Mouse (Mus musculus): Measurements from ENCODE around the gene Mcrip1. TPM values are rescaled to one million over a fixed set of nuclear protein-coding genes. Genes with fewer than 3 reads are reported as not detected.

Mcrip1 gene
- polyA plus RNA-seq, 1 experiment from 2014 or later = 245 TPM

DNA sequence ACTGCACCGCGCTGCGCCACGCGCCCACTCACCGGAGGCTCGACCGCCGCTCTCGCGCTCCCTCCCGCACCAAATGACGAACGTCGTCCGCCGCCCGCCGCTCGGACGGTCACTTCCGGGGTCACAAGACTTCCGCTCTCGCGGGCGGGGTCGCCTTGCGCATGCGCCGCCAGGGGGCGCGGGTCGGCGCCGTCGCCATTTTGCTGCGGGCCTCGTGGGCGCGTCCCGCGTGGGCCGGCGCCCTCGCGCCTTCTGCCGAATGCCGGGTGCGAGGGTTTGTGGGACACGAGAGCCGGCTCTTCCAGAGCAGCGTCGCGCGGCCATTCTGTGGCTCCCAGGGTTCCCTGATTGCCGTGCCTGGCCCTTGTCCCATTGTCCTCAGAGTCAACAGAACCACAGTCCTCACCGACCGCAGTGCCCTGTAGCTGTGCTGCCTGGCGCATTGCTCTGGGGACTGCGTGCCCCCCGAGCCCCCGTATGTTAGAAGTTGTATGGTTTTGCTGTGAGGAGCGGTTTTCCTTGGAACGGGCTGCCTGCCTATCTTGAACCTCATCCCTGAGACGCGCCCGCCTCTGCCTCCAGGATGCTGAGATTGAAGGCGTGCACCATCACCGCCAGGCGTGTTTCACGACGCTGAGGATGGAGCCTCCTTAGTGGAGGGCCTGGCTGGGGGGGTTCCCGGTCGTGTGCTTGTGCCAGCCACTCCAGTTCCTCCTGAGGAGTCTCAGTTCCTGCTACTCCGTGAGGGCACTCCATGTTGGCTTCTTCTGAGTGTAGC is 32.2 kb upstream of the Mcrip1 start, which contains the start of gene Arhgdia:
Arhgdia (minus strand) TSS at position 135 of the 778 bp plus-strand sequence.
- peak within 1 kb of the TSS; percentile 89 for H3K4me3 ChIP-seq (ENCODE audit: low read length)
- H3K27me3 ChIP-seq (replicated peaks; ENCODE audit: control insufficient read depth, insufficient read depth, low read length) = no peaks in the 10 kb centered on the region
- 7% methylated on average over 63 of the region's 75 CpGs for WGBS
- ATAC-seq = peak; percentile 76
- peak within 1 kb of the TSS; percentile 97 for H3K9ac ChIP-seq (ENCODE audit: low read depth, low read length)
- peak within 1 kb of the TSS; percentile 97 for H3K27ac ChIP-seq (ENCODE audit: low read depth, low read length)
- peak within 1 kb of the TSS; percentile 99 for H3K4me2 ChIP-seq (ENCODE audit: low read length)
- H3K36me3 ChIP-seq (ENCODE audit: control insufficient read depth, insufficient read depth, low read length) = peaks cover 42% of the 10 kb centered on the region
- peaks cover 21% of the 10 kb centered on the region for H3K4me1 ChIP-seq (ENCODE audit: control insufficient read depth, insufficient read depth, low read depth, low read length)
- H3K9me3 ChIP-seq (ENCODE audit: control insufficient read depth, low read length) = 0 out of 2 replicates have a peak, but pooled peaks cover 3% of the 10 kb centered on the region

DNA sequence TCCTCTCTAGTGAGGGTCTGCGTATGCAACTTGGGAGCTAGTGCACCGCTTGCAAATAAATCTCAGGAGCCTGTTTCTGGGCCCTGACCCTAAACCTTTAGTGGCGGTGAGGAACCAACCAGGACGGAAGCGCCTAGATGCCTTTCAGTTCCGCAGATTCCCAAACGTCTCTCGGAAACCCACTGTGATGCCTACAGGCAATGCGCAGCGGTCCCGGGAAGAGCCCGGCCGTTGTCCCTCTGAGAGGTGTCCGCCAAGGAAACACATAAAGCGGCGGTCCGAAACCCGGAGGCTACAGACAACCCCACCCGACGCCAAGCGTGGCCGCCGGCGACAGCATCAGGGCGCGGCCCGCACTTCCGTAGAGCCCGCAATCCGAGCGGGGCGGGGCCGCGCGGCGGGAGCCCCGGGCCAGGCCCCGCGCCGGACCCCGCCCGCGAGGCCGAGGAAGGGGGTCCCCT is 31.4 kb upstream of the Mcrip1 start:
- Histone ChIP-seq H3K27ac (ENCODE audit: low read depth, low read length) (peak overlapping the region; percentile 97), H3K27me3 (replicated peaks; ENCODE audit: control insufficient read depth, insufficient read depth, low read length) (no peaks in the 10 kb centered on the region), H3K36me3 (ENCODE audit: control insufficient read depth, insufficient read depth, low read length) (peaks cover 35% of the 10 kb centered on the region), H3K4me2 (ENCODE audit: low read length) (peak overlapping the region; percentile 99), H3K9me3 (ENCODE audit: control insufficient read depth, low read length) (0 out of 2 replicates have a peak, but pooled peaks cover 3% of the 10 kb centered on the region), H3K4me3 (ENCODE audit: low read length) (peak overlapping the region; percentile 89), H3K9ac (ENCODE audit: low read depth, low read length) (peak overlapping the region; percentile 97), H3K4me1 (ENCODE audit: control insufficient read depth, insufficient read depth, low read depth, low read length) (peaks cover 21% of the 10 kb centered on the region)
- ATAC-seq = peak; percentile 30; the same call in 1 of the 2 replicates
- WGBS = under 1% methylated on average over 33 of the region's 44 CpGs

DNA sequence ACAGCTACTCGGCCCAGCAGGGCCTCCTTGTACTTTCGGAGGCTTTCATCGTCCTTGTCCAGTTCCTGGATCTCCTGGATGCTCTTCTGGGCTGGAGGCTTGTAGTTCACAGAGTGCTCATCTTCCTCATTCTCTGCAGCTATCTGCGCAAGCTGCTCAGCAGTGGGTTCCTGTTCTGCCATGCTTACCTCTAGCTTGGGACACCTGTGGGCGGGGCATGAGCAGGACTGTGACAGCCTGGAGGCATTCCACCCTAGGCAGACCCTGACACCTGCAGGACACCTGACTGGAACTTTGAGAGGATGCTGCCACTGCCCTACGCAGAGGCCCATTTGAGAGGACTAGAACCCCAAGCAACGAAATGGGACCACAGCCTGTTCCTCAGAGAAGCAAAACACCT is 30.7 kb upstream of the Mcrip1 start:
- peak overlapping the region; percentile 89 for H3K4me3 ChIP-seq (ENCODE audit: low read length)
- no peak for ATAC-seq
- peak overlapping the region; percentile 99 for H3K4me2 ChIP-seq (ENCODE audit: low read length)

DNA sequence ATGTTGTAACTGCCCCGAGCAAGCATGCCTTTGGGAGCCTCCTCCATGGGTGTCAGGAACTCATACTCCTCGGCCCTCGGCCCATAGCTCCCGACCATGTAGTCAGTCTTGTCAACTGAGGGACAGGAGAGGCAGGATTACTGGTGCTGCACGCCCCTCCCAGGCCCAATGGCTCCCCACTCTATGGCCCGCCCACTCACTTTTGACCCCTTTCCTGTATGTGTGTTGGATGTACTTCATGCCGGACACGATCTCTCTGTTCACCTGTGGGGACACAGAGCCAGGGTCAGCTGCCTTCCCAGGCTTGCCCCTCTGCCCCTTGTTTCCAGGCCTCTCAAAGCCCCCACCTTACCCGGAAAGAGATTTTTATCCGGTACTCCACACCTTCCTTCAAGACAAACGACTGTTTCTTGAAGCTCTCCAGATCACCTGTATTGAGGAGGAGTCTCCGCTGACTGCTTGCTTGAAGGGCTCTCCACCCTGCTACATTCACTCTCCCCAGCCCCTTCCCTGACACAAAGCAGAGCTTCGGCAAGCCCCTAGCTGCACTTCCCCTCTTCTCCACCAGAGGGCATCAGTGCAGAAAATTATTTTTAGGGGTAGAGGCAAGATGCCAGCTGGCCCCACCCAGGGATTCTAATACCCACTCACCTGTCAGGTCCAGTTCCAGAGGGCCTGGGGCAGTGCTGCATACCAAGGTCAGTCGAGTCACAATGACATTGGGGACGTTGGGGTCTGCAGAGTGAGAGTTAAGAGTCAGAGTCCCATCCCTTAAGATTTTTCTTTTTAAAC is 30.0 kb upstream of the Mcrip1 start:
- peak overlapping the region; percentile 89 for H3K4me3 ChIP-seq (ENCODE audit: low read length)
- no peaks in the 10 kb centered on the region for H3K27me3 ChIP-seq (replicated peaks; ENCODE audit: control insufficient read depth, insufficient read depth, low read length)
- H3K9me3 ChIP-seq (ENCODE audit: control insufficient read depth, low read length) = 0 out of 2 replicates have a peak, but pooled peaks cover 3% of the 10 kb centered on the region
- ATAC-seq = no peak
- peak overlapping the region; percentile 97 for H3K9ac ChIP-seq (ENCODE audit: low read depth, low read length)
- peak overlapping the region; percentile 99 for H3K4me2 ChIP-seq (ENCODE audit: low read length)
- peak overlapping the region; percentile 11 for H3K27ac ChIP-seq (ENCODE audit: low read depth, low read length)
- H3K4me1 ChIP-seq (ENCODE audit: control insufficient read depth, insufficient read depth, low read depth, low read length) = peaks cover 22% of the 10 kb centered on the region
- 57% methylated on average over 15 of the region's 15 CpGs for WGBS
- H3K36me3 ChIP-seq (ENCODE audit: control insufficient read depth, insufficient read depth, low read length) = peaks cover 30% of the 10 kb centered on the region

More for the DNA sequence above, 30.7 kb upstream of the Mcrip1 start:
- H3K4me1 ChIP-seq (ENCODE audit: control insufficient read depth, insufficient read depth, low read depth, low read length) = peaks cover 21% of the 10 kb centered on the region
- 59% methylated on average over 7 of the region's 7 CpGs for WGBS
- peak overlapping the region; percentile 11 for H3K27ac ChIP-seq (ENCODE audit: low read depth, low read length)
- H3K36me3 ChIP-seq (ENCODE audit: control insufficient read depth, insufficient read depth, low read length) = peaks cover 31% of the 10 kb centered on the region
- H3K27me3 ChIP-seq (replicated peaks; ENCODE audit: control insufficient read depth, insufficient read depth, low read length) = no peaks in the 10 kb centered on the region
- 0 out of 2 replicates have a peak, but pooled peaks cover 3% of the 10 kb centered on the region for H3K9me3 ChIP-seq (ENCODE audit: control insufficient read depth, low read length)
- H3K9ac ChIP-seq (ENCODE audit: low read depth, low read length) = peak overlapping the region; percentile 97

DNA sequence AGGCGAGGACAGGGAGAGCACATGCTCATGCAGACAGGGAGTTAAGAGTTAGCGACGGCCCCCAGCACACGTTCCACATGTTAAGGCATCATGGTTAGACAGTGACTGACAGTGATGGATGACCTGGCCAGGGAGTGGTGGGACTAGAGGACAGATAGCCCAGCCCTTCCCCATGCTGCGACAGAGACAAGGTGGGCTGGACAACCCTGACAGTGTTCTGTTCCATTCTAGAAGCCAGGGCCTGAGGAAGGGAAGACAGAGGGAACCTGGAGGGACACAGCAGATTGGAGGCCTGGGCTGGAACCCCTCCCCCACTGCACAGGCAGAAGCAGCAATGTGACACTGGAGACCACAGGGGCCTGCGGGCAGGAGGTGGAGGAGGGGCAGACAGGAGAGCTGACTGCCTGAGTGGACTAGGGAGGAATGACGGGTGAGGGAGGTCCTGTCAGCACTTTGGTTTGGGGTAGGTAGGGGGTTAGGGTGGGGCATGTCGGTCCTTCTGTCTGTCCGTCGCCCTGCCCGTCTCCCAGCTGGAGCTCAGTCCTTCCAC is 29.2 kb upstream of the Mcrip1 start:
- Histone ChIP-seq H3K36me3 (ENCODE audit: control insufficient read depth, insufficient read depth, low read length) (peaks cover 27% of the 10 kb centered on the region), H3K9me3 (ENCODE audit: control insufficient read depth, low read length) (0 out of 2 replicates have a peak, but pooled peaks cover under 1% of the 10 kb centered on the region), H3K4me2 (ENCODE audit: low read length) (no peak overlapping the region), H3K9ac (ENCODE audit: low read depth, low read length) (no peak overlapping the region), H3K27me3 (replicated peaks; ENCODE audit: control insufficient read depth, insufficient read depth, low read length) (no peaks in the 10 kb centered on the region), H3K4me1 (ENCODE audit: control insufficient read depth, insufficient read depth, low read depth, low read length) (peaks cover 29% of the 10 kb centered on the region), H3K4me3 (ENCODE audit: low read length) (no peak overlapping the region), H3K27ac (ENCODE audit: low read depth, low read length) (no peak overlapping the region)
- 82% methylated on average over 11 of the region's 11 CpGs for WGBS
- ATAC-seq = no peak

DNA sequence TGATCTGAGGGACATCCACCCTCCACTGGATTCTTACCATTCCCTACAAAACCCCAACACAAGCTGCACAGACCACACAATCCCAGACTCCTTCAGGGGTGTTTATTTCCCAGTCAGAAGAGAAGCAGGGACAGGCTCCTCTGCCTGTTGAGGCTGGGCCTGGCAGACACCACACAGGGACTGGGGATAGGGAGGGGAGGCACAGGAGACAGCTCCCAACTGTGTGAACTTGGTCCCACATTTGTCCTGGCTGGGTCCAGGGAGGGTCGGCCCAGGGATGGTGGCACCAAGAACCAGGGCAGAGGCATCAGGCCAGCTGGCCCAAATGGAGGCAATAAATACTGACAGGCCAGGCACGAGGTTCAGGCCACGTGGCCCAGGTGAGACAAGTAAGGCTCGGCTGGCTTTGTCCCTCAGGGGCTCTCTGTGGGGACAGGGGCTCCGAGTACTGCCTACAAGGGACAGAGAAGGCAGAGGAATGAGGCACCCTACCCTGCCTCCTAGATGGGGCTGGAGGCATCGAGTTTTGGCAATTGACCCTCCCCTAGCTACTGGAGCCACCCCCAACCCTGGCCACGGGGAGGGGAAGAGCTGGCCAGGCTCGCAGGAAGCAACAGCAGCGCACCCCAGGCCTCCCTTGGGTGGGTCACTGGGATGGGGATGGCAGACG is 28.6 kb upstream of the Mcrip1 start:
- WGBS = 86% methylated on average over 10 of the region's 10 CpGs
- Histone ChIP-seq H3K27ac (ENCODE audit: low read depth, low read length) (no peak overlapping the region), H3K36me3 (ENCODE audit: control insufficient read depth, insufficient read depth, low read length) (peaks cover 26% of the 10 kb centered on the region), H3K9me3 (ENCODE audit: control insufficient read depth, low read length) (no peaks in the 10 kb centered on the region), H3K4me2 (ENCODE audit: low read length) (no peak overlapping the region), H3K4me3 (ENCODE audit: low read length) (no peak overlapping the region), H3K27me3 (replicated peaks; ENCODE audit: control insufficient read depth, insufficient read depth, low read length) (no peaks in the 10 kb centered on the region), H3K4me1 (ENCODE audit: control insufficient read depth, insufficient read depth, low read depth, low read length) (peaks cover 29% of the 10 kb centered on the region), H3K9ac (ENCODE audit: low read depth, low read length) (no peak overlapping the region; the same call in 1 of the 2 replicates)
- no peak for ATAC-seq

DNA sequence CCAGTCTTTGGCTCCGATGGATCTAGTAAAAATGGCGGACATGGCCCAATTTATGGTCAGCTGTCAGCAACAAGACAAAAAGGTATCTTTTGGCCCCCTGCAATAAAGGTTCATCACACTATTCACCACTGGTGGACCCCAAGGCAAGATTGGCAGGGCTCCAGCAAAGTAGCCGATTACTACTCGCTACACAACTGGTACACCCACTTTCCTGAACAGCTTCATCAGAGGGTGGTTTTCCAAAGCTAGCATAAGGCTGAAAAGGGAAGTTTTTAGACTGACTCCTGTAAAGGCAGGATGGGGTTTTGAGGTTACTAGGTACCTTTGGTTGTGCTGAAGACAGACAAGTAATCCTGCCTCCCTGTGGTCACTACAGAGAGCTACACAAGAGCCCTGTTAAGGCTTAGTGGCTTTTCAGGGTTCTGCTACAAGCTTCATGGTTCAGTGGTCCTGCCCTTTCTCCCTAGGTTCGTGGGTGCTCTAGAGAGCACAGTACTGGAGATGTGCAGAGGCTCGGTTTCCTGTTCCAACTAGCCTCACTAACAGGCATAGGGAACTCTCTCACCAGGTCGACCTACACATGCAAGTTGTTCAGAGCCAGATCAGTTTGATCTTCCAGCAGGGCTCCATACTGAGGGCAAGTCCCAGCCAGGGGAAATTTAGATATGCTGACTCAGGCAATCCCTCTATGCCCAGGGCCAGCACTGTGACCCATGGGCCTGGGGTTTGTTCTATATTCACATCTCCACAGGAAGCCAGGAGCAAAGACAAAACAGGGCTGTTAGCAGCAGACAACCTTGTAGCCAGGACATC is 27.9 kb upstream of the Mcrip1 start:
- Histone ChIP-seq H3K4me3 (ENCODE audit: low read length) (no peak overlapping the region), H3K36me3 (ENCODE audit: control insufficient read depth, insufficient read depth, low read length) (peaks cover 26% of the 10 kb centered on the region), H3K9me3 (ENCODE audit: control insufficient read depth, low read length) (no peaks in the 10 kb centered on the region), H3K4me2 (ENCODE audit: low read length) (no peak overlapping the region), H3K4me1 (ENCODE audit: control insufficient read depth, insufficient read depth, low read depth, low read length) (peaks cover 29% of the 10 kb centered on the region), H3K9ac (ENCODE audit: low read depth, low read length) (no peak overlapping the region), H3K27me3 (replicated peaks; ENCODE audit: control insufficient read depth, insufficient read depth, low read length) (no peaks in the 10 kb centered on the region), H3K27ac (ENCODE audit: low read depth, low read length) (no peak overlapping the region)
- 81% methylated on average over 7 of the region's 7 CpGs for WGBS
- ATAC-seq = no peak

DNA sequence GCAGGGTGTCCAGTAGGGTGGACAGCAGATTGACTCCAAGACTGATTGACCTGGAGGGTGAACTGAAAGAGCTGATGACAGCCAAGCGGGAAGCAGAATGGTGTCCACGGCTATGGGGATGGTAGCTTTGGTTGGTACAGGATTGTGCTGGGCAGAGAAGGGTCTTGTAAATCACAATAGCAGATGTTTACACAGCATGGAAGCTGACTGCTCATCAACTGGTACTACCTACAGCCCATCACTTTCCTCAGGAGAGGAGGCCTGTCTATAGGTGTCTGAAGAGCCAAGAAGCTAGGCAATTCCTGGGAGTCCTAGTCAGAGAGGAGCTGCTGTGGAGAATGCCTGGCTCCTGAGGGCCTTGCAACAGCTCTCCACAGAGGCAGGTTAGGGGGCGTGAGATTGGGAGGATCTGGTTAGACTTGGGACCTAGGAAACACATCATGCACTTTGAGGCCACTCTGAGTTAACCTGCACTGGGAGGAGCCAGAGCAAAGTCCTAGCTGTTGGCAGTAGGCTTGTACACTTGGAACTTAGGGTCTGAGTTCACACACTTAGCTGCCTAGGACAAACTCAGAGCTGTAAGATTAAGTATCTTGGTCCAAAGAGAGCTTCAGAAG is 26.9 kb upstream of the Mcrip1 start:
- ATAC-seq = no peak
- Histone ChIP-seq H3K4me3 (ENCODE audit: low read length) (no peak overlapping the region), H3K4me2 (ENCODE audit: low read length) (no peak overlapping the region), H3K27ac (ENCODE audit: low read depth, low read length) (no peak overlapping the region), H3K36me3 (ENCODE audit: control insufficient read depth, insufficient read depth, low read length) (peaks cover 26% of the 10 kb centered on the region), H3K4me1 (ENCODE audit: control insufficient read depth, insufficient read depth, low read depth, low read length) (peaks cover 33% of the 10 kb centered on the region), H3K9ac (ENCODE audit: low read depth, low read length) (no peak overlapping the region), H3K9me3 (ENCODE audit: control insufficient read depth, low read length) (no peaks in the 10 kb centered on the region), H3K27me3 (replicated peaks; ENCODE audit: control insufficient read depth, insufficient read depth, low read length) (no peaks in the 10 kb centered on the region)
- WGBS = 80% methylated on average over 3 of the region's 3 CpGs

Data from hindbrain, embryonic 16.5 days (tissue).